Mouse (Mus musculus) testis, adult 2 months (tissue): ENCODE data around the gene Cep19.
A peak's percentile ranks its signal among the peaks of the same experiment; 100 is the strongest.

Source experiments
- CTCF ChIP-seq: fragments of 200-500 bp; IDR thresholded peaks from 2 replicates; pipeline ENCODE4 v1.5.1; 2012; ENCODE audit warnings: low read depth, mild to moderate bottlenecking, inconsistent platforms, low read length, moderate library complexity; ENCODE audit not compliant: control insufficient read depth, insufficient read depth, insufficient replicate concordance
- POLR2A ChIP-seq: fragments of 200-500 bp; IDR thresholded peaks from 2 replicates; pipeline ENCODE4 v1.6.1; 2012; ENCODE audit warnings: low read depth, mild to moderate bottlenecking, inconsistent platforms, low read length, moderate library complexity; ENCODE audit not compliant: control insufficient read depth

DNA sequence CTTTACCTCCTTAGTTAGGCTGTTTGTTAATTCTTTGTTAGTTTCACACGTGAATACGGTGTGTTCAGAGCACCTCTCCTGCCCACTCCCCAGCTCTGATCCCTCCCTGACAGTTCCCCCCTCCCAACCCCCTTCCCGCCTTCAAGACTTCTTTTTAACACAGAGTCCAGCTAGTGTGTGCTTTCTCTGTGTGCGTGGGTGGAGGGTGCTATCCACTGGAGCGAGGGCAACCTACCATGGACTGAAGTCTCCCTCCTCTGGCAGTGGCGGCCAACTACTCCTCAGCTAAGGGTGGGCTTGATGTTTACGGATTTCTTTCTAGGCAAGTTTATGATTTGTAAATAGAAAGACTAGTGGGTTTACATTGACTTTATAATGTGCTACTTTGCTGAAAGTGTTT lies 8.6 kb downstream of the Cep19 start:
- no peak for TF ChIP-seq POLR2A
- 0 out of 2 replicates have a peak, but pooled peaks have one; percentile 4 for TF ChIP-seq CTCF
